Mouse (Mus musculus): ENCODE data around the gene Nup62. TPM values are rescaled to one million over a fixed set of nuclear protein-coding genes. Genes with fewer than 3 reads are reported as not detected.

Nup62 gene
- polyA plus RNA-seq, 1 experiment = 181 TPM

DNA sequence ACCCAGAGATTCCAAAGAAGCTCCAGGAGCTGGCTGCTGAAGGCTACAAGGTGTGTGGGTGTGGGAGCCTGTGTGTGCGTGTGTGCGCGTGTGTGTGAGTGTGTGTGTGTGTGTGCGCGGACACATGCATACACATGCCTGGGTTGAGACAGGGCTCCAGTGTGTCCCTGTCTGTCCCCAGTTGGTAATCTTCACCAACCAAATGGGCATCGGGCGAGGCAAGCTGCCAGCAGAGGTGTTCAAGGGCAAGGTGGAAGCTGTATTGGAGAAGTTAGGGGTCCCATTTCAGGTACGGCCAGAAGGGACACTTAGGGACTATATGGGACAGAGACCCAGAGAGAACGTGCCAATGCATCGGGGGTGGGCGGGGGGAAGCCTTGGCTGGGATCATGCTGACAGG is 44.0 kb downstream of the Nup62 start:
- Histone ChIP-seq H3K27me3 (ENCODE audit: control insufficient read depth, insufficient read depth, low read length) (no peaks in the 10 kb centered on the region), H3K4me3 (ENCODE audit: control insufficient read depth, low read depth, low read length) (no peak overlapping the region), H3K36me3 (ENCODE audit: control insufficient read depth, insufficient read depth, low read length) (no peaks in the 10 kb centered on the region), H3K27ac (ENCODE audit: control insufficient read depth, insufficient read depth, low read depth, low read length) (no peak overlapping the region), H3K4me1 (ENCODE audit: control insufficient read depth, insufficient read depth, low read length) (peaks cover 31% of the 10 kb centered on the region)
- TF ChIP-seq POLR2A (IDR thresholded peaks at IDR 0.05; ENCODE audit: control insufficient read depth, low read depth, low read length) = no peak
- no peak for TF ChIP-seq CTCF (IDR thresholded peaks at IDR 0.05; ENCODE audit: control insufficient read depth, insufficient read depth, insufficient replicate concordance, low read depth, low read length)

DNA sequence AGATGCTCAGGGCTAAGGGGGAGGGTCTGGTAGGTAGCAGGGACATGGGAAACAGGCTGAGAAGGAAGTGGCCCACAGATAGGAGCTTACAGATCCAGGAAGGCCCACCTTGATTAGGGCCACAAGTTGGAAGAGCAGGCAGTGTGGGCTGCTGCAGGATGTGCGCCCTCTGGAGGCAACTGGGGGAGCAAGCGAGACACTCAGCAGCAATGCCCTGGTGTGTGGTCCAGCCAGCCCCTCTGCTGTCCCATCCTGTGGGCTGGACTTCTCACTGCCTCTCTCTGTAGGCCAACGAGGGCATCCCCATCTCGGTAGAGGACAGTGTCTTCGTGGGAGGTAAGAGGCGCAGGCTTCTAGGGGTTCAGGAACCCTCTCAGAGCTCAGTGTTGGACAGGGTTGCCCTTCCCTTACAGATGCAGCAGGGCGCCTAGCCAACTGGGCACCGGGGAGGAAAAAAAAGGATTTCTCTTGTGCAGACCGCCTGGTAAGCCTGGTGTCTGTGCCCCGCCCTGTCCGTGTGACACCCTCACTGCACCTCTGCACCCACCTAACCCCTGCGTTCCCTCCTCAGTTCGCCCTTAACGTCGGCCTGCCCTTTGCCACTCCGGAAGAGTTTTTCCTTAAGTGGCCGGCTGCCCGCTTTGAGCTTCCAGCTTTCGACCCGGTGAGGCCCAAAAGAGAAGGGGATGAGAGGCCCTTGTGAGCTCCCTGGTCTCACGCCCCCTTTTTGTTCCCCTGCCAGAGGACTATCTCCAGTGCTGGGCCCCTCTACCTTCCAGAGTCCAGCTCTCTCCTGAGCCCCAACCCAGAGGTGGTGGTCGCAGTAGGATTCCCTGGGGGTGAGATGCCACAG is 44.9 kb downstream of the Nup62 start:
- H3K27me3 ChIP-seq (ENCODE audit: control insufficient read depth, insufficient read depth, low read length) = no peaks in the 10 kb centered on the region
- H3K36me3 ChIP-seq (ENCODE audit: control insufficient read depth, insufficient read depth, low read length) = no peaks in the 10 kb centered on the region
- H3K4me1 ChIP-seq (ENCODE audit: control insufficient read depth, insufficient read depth, low read length) = peaks cover 29% of the 10 kb centered on the region
- no peak overlapping the region for H3K4me3 ChIP-seq (ENCODE audit: control insufficient read depth, low read depth, low read length)
- TF ChIP-seq CTCF (IDR thresholded peaks at IDR 0.05; ENCODE audit: control insufficient read depth, insufficient read depth, insufficient replicate concordance, low read depth, low read length) (peak; percentile 82), POLR2A (IDR thresholded peaks at IDR 0.05; ENCODE audit: control insufficient read depth, low read depth, low read length) (no peak)
- H3K27ac ChIP-seq (ENCODE audit: control insufficient read depth, insufficient read depth, low read depth, low read length) = peak overlapping the region; percentile 27; the same call in 1 of the 2 replicates

DNA sequence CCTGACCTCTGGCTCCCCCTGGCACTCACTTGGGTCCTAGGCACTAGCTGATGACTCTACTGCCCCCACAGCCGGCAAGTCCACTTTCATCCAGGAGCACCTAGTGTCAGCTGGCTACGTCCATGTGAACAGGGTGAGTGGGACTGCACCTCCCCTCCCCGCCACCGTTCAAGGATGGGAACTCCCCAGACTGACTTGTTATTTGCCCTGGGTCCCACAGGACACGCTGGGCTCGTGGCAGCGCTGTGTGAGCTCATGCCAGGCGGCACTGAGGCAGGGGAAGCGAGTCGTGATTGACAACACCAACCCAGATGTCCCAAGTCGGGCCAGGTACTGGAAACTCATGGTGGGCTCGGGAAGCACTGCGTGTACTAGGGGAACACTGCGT is 45.5 kb downstream of the Nup62 start:
- no peak for TF ChIP-seq CTCF (IDR thresholded peaks at IDR 0.05; ENCODE audit: control insufficient read depth, insufficient read depth, insufficient replicate concordance, low read depth, low read length)
- TF ChIP-seq POLR2A (IDR thresholded peaks at IDR 0.05; ENCODE audit: control insufficient read depth, low read depth, low read length) = no peak
- Histone ChIP-seq H3K27ac (ENCODE audit: control insufficient read depth, insufficient read depth, low read depth, low read length) (peak overlapping the region; percentile 16; the same call in 1 of the 2 replicates), H3K4me1 (ENCODE audit: control insufficient read depth, insufficient read depth, low read length) (peaks cover 26% of the 10 kb centered on the region), H3K4me3 (ENCODE audit: control insufficient read depth, low read depth, low read length) (no peak overlapping the region), H3K36me3 (ENCODE audit: control insufficient read depth, insufficient read depth, low read length) (no peaks in the 10 kb centered on the region), H3K27me3 (ENCODE audit: control insufficient read depth, insufficient read depth, low read length) (no peaks in the 10 kb centered on the region)

DNA sequence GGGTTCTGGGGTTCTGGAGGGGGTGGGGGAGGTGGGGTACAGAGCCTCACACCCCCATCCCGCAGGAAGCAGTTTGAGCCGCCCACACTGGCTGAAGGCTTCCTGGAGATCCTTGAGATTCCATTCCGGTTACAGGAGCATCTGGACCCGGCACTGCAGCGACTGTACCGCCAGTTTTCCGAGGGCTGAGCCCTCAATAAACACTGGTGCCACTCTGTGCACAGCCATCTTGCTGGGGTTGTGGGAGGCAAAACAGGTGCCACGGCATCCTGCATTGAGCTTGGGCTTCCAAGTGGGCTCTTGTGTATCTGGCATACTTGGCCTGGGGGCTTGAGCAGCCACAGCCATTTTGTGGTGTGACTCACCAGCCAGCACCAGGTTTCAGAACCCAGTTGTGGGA is 46.5 kb downstream of the Nup62 start:
- H3K36me3 ChIP-seq (ENCODE audit: control insufficient read depth, insufficient read depth, low read length) = no peaks in the 10 kb centered on the region
- no peak for TF ChIP-seq CTCF (IDR thresholded peaks at IDR 0.05; ENCODE audit: control insufficient read depth, insufficient read depth, insufficient replicate concordance, low read depth, low read length)
- no peak for TF ChIP-seq POLR2A (IDR thresholded peaks at IDR 0.05; ENCODE audit: control insufficient read depth, low read depth, low read length)
- no peak overlapping the region for H3K27ac ChIP-seq (ENCODE audit: control insufficient read depth, insufficient read depth, low read depth, low read length)
- H3K4me3 ChIP-seq (ENCODE audit: control insufficient read depth, low read depth, low read length) = no peak overlapping the region
- H3K4me1 ChIP-seq (ENCODE audit: control insufficient read depth, insufficient read depth, low read length) = peaks cover 25% of the 10 kb centered on the region
- H3K27me3 ChIP-seq (ENCODE audit: control insufficient read depth, insufficient read depth, low read length) = no peaks in the 10 kb centered on the region

DNA sequence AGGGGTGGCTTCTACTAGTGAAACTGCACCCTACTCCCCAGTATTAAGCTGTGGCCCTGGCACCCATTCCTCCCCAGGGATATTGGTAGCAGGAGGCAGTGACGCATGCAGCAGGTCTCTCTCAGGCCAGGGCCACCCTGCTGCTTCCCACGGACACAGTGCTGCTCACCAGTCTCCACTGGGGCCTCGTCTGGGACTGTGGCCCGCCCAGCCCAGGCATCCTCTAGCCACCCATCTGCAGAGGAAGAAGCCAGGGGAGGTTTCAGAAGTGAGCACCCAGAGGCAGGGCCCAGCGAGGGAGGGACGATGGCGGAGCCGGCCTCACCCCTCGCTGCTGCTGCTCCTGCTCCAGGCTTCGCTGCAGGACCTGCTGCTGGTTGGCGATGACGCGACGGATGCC is 47.3 kb downstream of the Nup62 start:
- H3K27me3 ChIP-seq (ENCODE audit: control insufficient read depth, insufficient read depth, low read length) = no peaks in the 10 kb centered on the region
- no peak overlapping the region for H3K27ac ChIP-seq (ENCODE audit: control insufficient read depth, insufficient read depth, low read depth, low read length)
- TF ChIP-seq CTCF (IDR thresholded peaks at IDR 0.05; ENCODE audit: control insufficient read depth, insufficient read depth, insufficient replicate concordance, low read depth, low read length) (no peak), POLR2A (IDR thresholded peaks at IDR 0.05; ENCODE audit: control insufficient read depth, low read depth, low read length) (no peak)
- no peak overlapping the region for H3K4me3 ChIP-seq (ENCODE audit: control insufficient read depth, low read depth, low read length)
- no peaks in the 10 kb centered on the region for H3K36me3 ChIP-seq (ENCODE audit: control insufficient read depth, insufficient read depth, low read length)
- H3K4me1 ChIP-seq (ENCODE audit: control insufficient read depth, insufficient read depth, low read length) = peaks cover 18% of the 10 kb centered on the region

DNA sequence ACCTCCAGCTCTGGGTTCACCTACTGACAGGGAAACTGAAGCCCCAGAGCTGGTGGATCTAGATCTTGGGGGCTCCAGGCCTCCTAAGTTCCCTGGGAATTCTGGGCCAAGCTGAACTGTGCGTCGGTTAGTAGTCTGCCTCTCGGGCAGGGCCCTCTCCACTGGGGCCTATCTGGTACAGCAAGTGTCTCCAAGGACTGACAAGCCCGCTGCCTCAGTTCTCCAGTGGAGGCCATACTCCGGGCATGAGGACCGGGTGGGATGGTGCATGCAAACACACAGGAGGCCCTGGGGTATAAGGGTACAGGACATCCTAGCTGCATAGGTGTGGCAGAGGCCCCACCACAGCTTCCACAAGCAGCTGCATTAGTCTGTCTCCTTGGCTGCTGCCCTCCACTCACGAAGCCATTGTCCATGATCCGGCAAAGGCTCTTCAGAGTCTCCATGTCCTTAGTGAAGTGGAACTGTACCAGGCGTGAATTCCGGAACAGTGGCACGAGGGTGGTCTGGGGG is 48.1 kb downstream of the Nup62 start:
- H3K27me3 ChIP-seq (ENCODE audit: control insufficient read depth, insufficient read depth, low read length) = no peaks in the 10 kb centered on the region
- no peak overlapping the region for H3K4me3 ChIP-seq (ENCODE audit: control insufficient read depth, low read depth, low read length)
- no peak for TF ChIP-seq CTCF (IDR thresholded peaks at IDR 0.05; ENCODE audit: control insufficient read depth, insufficient read depth, insufficient replicate concordance, low read depth, low read length)
- TF ChIP-seq POLR2A (IDR thresholded peaks at IDR 0.05; ENCODE audit: control insufficient read depth, low read depth, low read length) = peak; percentile 27; the same call in 1 of the 2 replicates
- H3K27ac ChIP-seq (ENCODE audit: control insufficient read depth, insufficient read depth, low read depth, low read length) = no peak overlapping the region
- no peaks in the 10 kb centered on the region for H3K36me3 ChIP-seq (ENCODE audit: control insufficient read depth, insufficient read depth, low read length)
- H3K4me1 ChIP-seq (ENCODE audit: control insufficient read depth, insufficient read depth, low read length) = peaks cover 18% of the 10 kb centered on the region

DNA sequence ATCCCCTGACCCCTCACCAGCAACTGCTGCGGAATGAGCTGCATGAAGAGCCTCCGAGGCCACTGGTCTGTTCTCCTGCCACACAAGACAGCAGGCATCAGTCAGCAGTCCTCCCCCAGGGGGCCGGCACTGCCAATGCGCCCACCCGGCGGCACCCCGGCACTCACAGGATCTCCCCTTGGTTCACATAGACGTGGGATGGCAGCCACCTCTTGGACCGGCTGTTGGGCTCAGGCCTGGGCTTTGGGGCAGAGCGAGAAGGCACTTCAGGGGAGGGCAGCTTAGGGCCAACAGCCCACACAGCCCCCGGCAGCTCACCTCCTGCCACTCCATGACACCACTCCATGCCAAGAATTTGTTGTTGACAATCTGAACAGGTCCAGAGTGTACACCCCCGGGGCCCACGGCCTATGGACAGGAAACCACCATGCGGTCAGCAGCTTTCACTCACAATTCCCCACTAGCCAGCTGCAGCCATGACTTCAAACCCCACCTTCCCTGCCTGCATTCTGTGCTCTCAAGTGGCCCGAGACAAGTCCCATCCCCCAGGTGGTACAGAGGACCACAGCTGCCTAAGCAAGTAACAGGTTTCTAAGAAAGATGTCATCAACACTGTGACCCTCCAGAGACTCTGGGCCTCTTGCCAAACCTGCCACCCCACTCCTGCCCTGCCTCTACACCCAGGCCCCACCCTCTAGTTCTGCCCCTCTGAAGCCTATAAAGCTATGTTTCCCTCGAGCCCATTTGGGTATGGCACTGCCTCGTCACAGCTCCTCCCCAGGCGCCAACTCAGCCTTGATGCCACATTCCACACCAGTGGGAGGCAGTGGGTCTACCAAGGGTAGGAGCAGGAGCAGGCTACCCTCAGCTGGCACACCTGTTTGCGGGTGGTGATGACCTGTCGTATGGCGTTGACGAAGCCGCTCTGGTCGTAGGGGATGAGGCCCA is 49.0 kb downstream of the Nup62 start:
- Histone ChIP-seq H3K36me3 (ENCODE audit: control insufficient read depth, insufficient read depth, low read length) (no peaks in the 10 kb centered on the region), H3K27ac (ENCODE audit: control insufficient read depth, insufficient read depth, low read depth, low read length) (no peak overlapping the region; the same call in 1 of the 2 replicates), H3K4me3 (ENCODE audit: control insufficient read depth, low read depth, low read length) (no peak overlapping the region), H3K27me3 (ENCODE audit: control insufficient read depth, insufficient read depth, low read length) (no peaks in the 10 kb centered on the region), H3K4me1 (ENCODE audit: control insufficient read depth, insufficient read depth, low read length) (peaks cover 20% of the 10 kb centered on the region)
- TF ChIP-seq CTCF (IDR thresholded peaks at IDR 0.05; ENCODE audit: control insufficient read depth, insufficient read depth, insufficient replicate concordance, low read depth, low read length) (no peak), POLR2A (IDR thresholded peaks at IDR 0.05; ENCODE audit: control insufficient read depth, low read depth, low read length) (no peak)

Data from testis, adult 2 months (tissue).